Mouse (Mus musculus) heart, postnatal 0 days (tissue): ENCODE data around the gene Slc23a2.

Experiments
- CTCF ChIP-seq: IDR thresholded peaks from 2 replicates; pipeline ENCODE4 v1.5.1; 2016; ENCODE audit warnings: antibody characterized with exemption, control low read depth, low read depth
- EP300 ChIP-seq: IDR thresholded peaks from 2 replicates; pipeline ENCODE4 v1.6.1; 2016; ENCODE audit warnings: antibody characterized with exemption, low read depth

DNA sequence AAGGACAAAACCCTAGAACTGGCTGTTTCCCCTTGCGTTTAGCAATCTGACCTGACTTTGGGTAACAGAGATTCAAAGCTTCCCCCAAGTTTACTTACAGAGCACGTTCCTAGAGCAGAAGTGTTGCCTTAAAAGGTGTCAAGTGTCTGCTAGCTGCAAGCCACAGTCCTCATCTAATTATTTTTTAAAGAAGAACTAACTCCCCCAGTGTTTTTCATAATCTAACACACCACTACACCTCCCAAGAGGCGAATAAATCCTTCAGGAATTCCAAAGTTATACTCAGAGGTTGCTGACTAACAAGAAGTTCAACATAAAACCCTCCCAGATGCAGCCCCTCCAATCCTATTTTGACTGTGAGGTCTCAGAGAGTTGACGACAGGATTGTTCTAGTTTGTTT is 136.7 kb downstream of the Slc23a2 start:
- no peak for TF ChIP-seq CTCF
- no peak for TF ChIP-seq EP300
